Mouse (Mus musculus): Measurements from ENCODE around the gene Atp8b5.

Atp8b5 gene

DNA sequence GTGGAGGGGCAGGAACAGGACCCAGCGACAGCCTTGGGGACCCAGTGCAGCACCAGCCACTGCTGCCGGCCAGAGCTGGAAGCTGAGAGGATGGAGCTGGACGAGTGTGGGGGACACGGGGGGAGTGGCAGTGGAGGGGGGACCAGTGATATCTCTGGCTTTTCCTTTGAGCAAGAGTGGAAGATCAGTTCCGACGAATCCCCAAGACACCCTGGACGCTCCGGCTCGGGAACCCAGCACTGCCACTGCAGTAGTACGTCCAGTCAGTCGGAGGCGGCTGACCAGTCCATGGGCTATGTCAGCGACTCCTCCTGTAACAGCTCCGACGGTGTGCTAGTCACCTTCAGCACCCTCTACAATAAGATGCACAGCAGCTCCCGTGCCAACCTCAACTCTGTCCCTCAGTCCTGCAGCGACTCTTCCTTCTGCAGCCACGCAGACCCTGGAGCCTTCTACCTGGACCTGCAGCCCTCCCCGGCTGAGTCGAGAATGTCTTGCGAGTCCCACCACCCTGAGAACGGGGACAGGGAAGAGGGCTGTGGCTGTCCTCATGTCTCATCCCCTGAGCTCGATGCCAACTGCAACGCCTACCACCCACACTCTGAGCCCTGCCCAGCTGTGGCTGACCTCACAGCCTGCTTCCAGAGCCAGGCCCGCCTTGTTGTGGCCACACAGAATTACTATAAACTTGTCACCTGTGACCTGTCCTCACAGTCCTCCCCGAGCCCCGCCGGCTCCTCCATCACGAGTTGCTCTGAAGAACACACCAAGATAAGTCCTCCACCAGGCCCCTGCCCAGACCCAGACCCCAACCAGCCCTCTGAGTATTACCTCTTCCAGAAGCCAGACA, 148.5 kb downstream of the Atp8b5 start:
- no peak for DNase-seq (ENCODE audit: low spot score)

DNA sequence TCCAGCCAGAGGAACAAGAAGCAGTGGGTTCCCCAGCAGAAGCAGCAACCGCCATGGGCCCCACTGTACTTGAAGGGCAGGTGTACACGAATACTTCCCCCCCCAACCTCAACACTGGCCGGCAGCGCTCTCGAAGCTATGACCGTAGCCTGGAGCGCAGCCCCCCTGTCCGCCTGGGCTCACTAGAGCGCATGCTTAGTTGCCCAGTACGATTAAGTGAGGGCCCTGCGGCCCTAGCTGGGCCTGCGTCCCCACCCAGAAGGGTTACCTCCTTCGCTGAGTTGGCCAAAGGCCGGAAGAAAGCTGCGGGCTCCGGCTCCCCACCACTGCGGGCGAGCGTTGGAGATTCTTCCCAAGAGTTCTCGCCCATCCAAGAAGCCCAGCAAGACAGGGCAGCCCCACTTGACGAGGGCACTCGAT, 149.1 kb downstream of the Atp8b5 start:
- DNase-seq (ENCODE audit: low spot score): no peak

DNA sequence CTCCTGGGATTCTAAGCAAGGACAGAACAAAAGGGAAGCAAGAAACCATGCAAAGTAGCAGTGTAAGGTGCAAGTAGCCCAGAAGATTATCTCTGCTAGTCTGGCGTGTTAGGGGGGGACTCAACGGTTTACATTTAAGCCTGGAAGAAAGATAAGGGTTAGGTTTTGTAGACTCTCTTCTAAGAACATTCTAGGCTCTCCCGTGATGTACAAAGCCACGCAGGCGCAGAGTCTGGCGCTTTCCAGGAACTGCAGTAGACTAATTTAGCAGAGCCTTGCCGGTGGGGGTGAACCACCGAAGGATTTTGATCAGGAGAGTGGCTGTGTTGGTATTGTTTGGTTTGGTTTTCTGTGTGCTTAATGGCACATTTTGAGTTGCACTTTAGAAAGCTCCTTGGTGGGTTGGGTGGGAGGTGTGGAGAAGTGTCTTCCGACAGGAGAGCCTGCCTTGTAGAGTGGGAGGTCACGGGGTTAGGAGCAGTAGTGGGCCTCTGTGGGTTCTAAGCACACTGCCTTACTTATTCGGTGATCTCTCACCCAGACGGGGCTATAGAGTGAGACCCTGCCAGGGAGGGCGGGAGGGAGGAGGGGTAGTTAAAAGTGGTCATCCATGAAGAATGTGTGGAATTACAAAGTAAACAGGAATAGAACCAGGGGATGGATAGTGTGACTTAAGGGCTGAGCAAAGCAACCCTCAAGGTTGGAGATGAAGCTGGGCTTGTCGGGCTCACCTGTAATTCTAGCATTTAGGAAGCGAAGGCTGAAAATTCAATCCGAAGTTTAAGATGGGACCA, 150.5 kb downstream of the Atp8b5 start:
- DNase-seq (ENCODE audit: low spot score): no peak

DNA sequence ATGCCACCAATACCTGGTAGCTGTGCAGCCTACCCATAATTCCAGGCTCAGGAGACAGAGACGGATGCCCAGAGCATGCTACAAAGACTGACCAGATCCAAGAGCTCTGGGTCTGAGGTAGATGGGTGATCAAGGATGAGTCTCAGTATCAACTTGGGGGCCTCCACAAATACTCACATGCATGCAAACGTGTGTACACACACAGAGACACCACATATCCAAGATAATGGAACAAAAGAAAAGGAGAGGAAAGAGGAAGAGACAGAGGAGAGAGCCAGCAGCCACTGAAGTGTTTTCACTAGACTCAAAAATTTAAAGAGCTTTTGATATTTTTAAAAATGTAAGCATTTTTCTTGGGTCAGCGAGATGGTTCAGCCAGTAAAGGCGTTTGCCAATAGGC, 151.5 kb downstream of the Atp8b5 start:
- DNase-seq (ENCODE audit: low spot score): no peak

DNA sequence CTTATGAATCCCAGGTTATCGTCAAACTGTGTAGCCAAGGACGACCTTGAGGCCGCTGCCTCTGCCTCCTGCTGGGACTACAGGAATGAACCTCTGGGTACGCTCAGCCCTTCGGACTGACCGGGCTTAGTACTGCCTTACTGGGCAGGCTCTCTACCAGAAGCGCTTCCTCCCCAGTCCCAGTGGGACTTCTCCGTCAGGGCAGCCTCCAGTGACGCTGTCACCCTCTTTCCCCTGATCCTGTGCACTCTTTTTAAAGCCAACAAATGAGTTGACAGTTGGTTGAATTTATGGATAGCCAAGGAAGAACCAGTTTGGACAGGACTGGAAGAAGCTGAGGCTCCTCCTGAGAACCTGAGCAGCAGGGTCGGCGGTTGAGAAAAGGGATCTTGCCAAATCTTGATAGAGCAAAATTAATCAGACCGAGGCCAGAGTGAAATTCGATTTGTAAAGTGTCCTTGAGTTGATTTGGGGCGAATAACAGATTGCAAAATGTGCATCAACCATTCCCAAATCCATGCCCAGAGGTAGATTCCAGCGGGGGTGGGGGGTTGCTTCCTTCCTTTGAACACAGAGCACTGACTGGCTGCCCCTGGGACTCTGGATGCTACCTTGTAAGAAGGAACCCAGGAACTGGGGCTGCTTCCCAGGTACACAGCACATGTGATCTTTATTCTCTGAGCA, 152.2 kb downstream of the Atp8b5 start:
- peak; percentile 40 for DNase-seq (ENCODE audit: low spot score)

DNA sequence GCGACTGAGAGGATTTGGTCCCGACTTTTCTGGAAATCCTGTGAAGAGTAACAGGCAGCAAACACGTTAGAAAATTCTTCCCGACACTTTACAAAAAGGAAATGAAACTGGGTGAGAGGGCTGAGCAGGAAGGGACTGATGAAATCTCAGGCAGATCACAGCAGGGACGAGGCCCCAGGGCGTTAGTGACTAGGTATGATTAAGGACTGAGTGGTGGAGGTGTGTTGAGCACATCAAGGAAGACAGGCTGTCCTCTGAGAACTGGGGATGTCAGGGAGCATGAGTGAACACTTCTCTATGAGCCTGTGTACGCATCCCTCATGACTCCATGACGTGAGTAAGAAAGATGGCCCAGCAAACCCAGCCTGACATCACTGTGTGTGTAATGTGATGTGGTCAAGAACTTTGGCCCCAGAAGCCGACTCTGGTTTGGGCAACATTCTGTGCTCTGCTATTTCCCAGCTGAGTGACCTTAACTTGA, 152.9 kb downstream of the Atp8b5 start:
- DNase-seq (ENCODE audit: low spot score): peak; percentile 8

DNA sequence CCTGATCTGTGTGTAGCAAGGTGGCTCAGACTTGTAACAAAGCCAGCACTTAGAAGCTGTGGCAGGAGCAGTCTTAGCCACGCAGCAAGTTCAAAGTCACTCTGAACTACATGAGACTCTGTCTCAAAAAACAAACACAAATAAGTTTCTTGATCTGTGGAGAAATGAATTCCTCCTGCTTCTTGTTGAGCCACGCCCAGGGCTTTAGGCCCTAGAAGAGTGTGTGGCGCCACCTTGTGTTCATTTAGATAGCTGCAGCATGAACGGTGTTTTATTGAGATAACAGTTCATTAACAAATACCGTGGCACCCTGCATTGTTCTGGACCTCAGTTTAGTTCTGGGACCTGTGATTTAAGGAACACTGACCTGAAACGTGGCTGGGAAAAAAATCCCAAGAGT, 153.3 kb downstream of the Atp8b5 start:
- DNase-seq (ENCODE audit: low spot score): peak; percentile 65

DNA sequence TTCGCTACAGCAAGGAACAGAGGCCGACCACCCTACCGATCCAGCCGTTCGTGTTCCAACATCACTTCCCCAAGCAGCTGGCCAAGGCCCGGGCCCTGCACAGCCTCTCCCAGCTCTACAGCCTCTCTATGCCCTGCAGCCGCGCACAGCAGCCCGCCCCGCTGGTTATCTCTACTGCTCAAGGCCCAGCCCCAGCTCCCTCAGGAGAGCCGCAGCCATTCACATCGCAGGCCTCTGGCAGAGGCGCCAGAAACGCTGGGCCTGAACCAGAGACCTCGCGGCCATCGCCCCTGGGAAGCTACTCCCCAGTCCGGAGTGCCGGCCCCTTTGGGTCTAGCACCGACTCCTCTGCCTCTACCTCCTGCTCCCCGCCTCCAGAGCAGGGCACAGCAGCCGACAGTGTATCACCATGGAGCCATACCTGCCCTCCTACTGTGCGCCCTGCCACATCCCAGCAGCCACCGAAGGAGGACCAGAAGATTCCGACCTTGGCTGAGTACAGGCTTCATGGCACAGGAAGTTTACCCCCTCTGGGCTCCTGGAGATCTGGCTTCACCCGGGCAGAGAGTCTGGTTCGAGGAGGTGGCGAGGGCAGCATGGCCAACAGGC, 154.8 kb downstream of the Atp8b5 start:
- DNase-seq (ENCODE audit: low spot score): peak; percentile 21
